Comparison of ENCODE assay signal across 8 mouse cellular contexts in genomic region chr19:56134081-56134818, GRCm38 (mm10).
A peak's percentile ranks its signal among the peaks of the same experiment; 100 is the strongest.
DNase-seq lines count a peak whose midpoint lies in the region; ATAC-seq and TF ChIP-seq lines count a peak whose summit lies in the region.

No protein-coding gene starts in this region.

- H3K4me2 ChIP-seq in forebrain, embryonic 12.5 days: peak overlapping the region; percentile 17
- H3K4me2 ChIP-seq in heart, embryonic 14.5 days (ENCODE audit: low read length): peak overlapping the region; percentile 36; the same call in 1 of the 2 replicates
- H3K4me2 ChIP-seq in kidney, postnatal 0 days (ENCODE audit: low read length): peak overlapping the region; percentile 26; the same call in 1 of the 2 replicates
- H3K4me2 ChIP-seq in neural tube, embryonic 14.5 days (ENCODE audit: low read depth, low read length): peak overlapping the region; percentile 19; the same call in 1 of the 2 replicates

- H3K27ac ChIP-seq in brown adipose tissue, adult 24 weeks (replicated peaks; ENCODE audit: low read depth, low read length): peak overlapping the region; percentile 12
- H3K27ac ChIP-seq in forebrain, embryonic 12.5 days: no peak overlapping the region
- H3K27ac ChIP-seq in heart, embryonic 14.5 days (replicated peaks in 1 of 2; ENCODE audit: control insufficient read depth in 1 of 2, insufficient read depth in 1 of 2, low read depth in 2 of 2, low read length in 2 of 2): no peak overlapping the region
- H3K27ac ChIP-seq in kidney, postnatal 0 days: no peak overlapping the region
- no peak overlapping the region for H3K27ac ChIP-seq in liver, adult 2 months (replicated peaks; ENCODE audit: insufficient read depth, low read depth, low read length)
- H3K27ac ChIP-seq in neural tube, embryonic 14.5 days (ENCODE audit: low read depth, low read length): no peak overlapping the region

- no peaks in the 10 kb centered on the region for H3K79me3 ChIP-seq in C2C12 (ENCODE audit: low read depth)

- ATAC-seq in forebrain, embryonic 12.5 days (ENCODE audit: low FRiP score): peak; percentile 89
- ATAC-seq in heart, embryonic 14.5 days (ENCODE audit: insufficient number of reproducible peaks, insufficient read depth, low FRiP score, low read depth): peak; percentile 79
- ATAC-seq in kidney, postnatal 0 days (replicated peaks; ENCODE audit: low FRiP score, low read depth): no peak
- ATAC-seq in neural tube, embryonic 14.5 days (ENCODE audit: low read depth): peak; percentile 90; the same call in 1 of the 2 replicates

- H3K27me3 ChIP-seq in C2C12 (ENCODE audit: control insufficient read depth, insufficient read depth, insufficient read length): no peaks in the 10 kb centered on the region
- H3K27me3 ChIP-seq in forebrain, embryonic 12.5 days: peaks cover 43% of the 10 kb centered on the region
- H3K27me3 ChIP-seq in heart, embryonic 14.5 days (ENCODE audit: control insufficient read depth, insufficient read depth, low read length): no peaks in the 10 kb centered on the region; the same call in 1 of the 2 replicates
- H3K27me3 ChIP-seq in kidney, postnatal 0 days (ENCODE audit: insufficient read depth, low read length): no peaks in the 10 kb centered on the region
- H3K27me3 ChIP-seq in liver, adult 2 months (ENCODE audit: control insufficient read depth, insufficient read depth, low read length): no peaks in the 10 kb centered on the region; the same call in 1 of the 2 replicates
- H3K27me3 ChIP-seq in neural tube, embryonic 14.5 days (ENCODE audit: control insufficient read depth, insufficient read depth, low read length): no peaks in the 10 kb centered on the region; the same call in 1 of the 2 replicates

- H3K4me3 ChIP-seq in C2C12 (ENCODE audit: insufficient read depth, poor library complexity, severe bottlenecking): no peak overlapping the region
- no peak overlapping the region for H3K4me3 ChIP-seq in brown adipose tissue, adult 24 weeks (ENCODE audit: insufficient read depth, low read depth, low read length)
- H3K4me3 ChIP-seq in forebrain, embryonic 12.5 days (replicated peaks): no peak overlapping the region
- H3K4me3 ChIP-seq in heart, embryonic 14.5 days (ENCODE audit: control insufficient read depth in 1 of 2, insufficient read depth in 1 of 2, low read depth in 1 of 2, low read length in 2 of 2): no peak overlapping the region
- no peak overlapping the region for H3K4me3 ChIP-seq in kidney, postnatal 0 days (replicated peaks; ENCODE audit: low read depth, low read length)
- no peak overlapping the region for H3K4me3 ChIP-seq in liver, adult 2 months (ENCODE audit: insufficient read depth, low read depth, low read length)
- H3K4me3 ChIP-seq in neural tube, embryonic 14.5 days (ENCODE audit: low read depth, low read length): no peak overlapping the region

- no peaks in the 10 kb centered on the region for H3K9me3 ChIP-seq in forebrain, embryonic 12.5 days
- no peaks in the 10 kb centered on the region for H3K9me3 ChIP-seq in heart, embryonic 14.5 days (ENCODE audit: control insufficient read depth, low read length)
- H3K9me3 ChIP-seq in kidney, postnatal 0 days (replicated peaks; ENCODE audit: low read length): no peaks in the 10 kb centered on the region
- H3K9me3 ChIP-seq in neural tube, embryonic 14.5 days (ENCODE audit: control insufficient read depth, low read length): no peaks in the 10 kb centered on the region

- no peaks in the 10 kb centered on the region for H3K4me1 ChIP-seq in brown adipose tissue, adult 24 weeks (ENCODE audit: control insufficient read depth, insufficient read depth, insufficient read length, low read length)
- H3K4me1 ChIP-seq in forebrain, embryonic 12.5 days: peaks cover 30% of the 10 kb centered on the region
- H3K4me1 ChIP-seq in heart, embryonic 14.5 days (ENCODE audit: control insufficient read depth in 2 of 2, insufficient read depth in 2 of 2, low read length in 2 of 2): peaks cover 0 to 2% of the 10 kb centered on the region in 2 experiments; a peak in 1 of 4 replicates
- H3K4me1 ChIP-seq in kidney, postnatal 0 days (replicated peaks; ENCODE audit: insufficient read depth, low read length): no peaks in the 10 kb centered on the region
- no peaks in the 10 kb centered on the region for H3K4me1 ChIP-seq in liver, adult 2 months (ENCODE audit: control insufficient read depth, insufficient read depth, low read length)
- no peaks in the 10 kb centered on the region for H3K4me1 ChIP-seq in neural tube, embryonic 14.5 days (ENCODE audit: control insufficient read depth, insufficient read depth, low read length)

- WGBS in forebrain, embryonic 12.5 days: 11% methylated on average over 17 of the region's 17 CpGs
- 13% methylated on average over 17 of the region's 17 CpGs for WGBS in heart, embryonic 14.5 days
- WGBS in kidney, postnatal 0 days: 18% methylated on average over 17 of the region's 17 CpGs
- 23% methylated on average over 17 of the region's 17 CpGs for WGBS in liver, adult 2 months
- 14% methylated on average over 17 of the region's 17 CpGs for WGBS in neural tube, embryonic 14.5 days

- no peak for TF ChIP-seq POLR2A in liver, adult 2 months (IDR thresholded peaks at IDR 0.05; ENCODE audit: extremely low read depth, insufficient read depth, low read length)

- no peak overlapping the region for H3K9ac ChIP-seq in forebrain, embryonic 12.5 days
- H3K9ac ChIP-seq in heart, embryonic 14.5 days (ENCODE audit: low read length): no peak overlapping the region
- no peak overlapping the region for H3K9ac ChIP-seq in kidney, postnatal 0 days (ENCODE audit: low read depth, low read length)
- no peak overlapping the region for H3K9ac ChIP-seq in liver, adult 2 months (ENCODE audit: low read depth, low read length)
- H3K9ac ChIP-seq in neural tube, embryonic 14.5 days (replicated peaks; ENCODE audit: low read depth, low read length): no peak overlapping the region

- no peaks in the 10 kb centered on the region for H3K79me2 ChIP-seq in C2C12 (ENCODE audit: control insufficient read depth, insufficient read depth)
- no peaks in the 10 kb centered on the region for H3K79me2 ChIP-seq in liver, adult 2 months (ENCODE audit: control insufficient read depth, insufficient read depth, low read length)

- DNase-seq in kidney, postnatal 0 days (ENCODE audit: low spot score): peak; percentile 94
- DNase-seq in liver, adult 2 months (ENCODE audit: extremely low read depth, low read depth, low spot score): peak; percentile 28
- peak; percentile 63 to 67 for DNase-seq in urinary bladder, adult 18-20 months (ENCODE audit: low spot score in 2 of 2)

- no peak overlapping the region for H3ac ChIP-seq in C2C12 (ENCODE audit: control insufficient read depth, insufficient read length, low read depth)

- TF ChIP-seq CTCF in C2C12 (IDR thresholded peaks at IDR 0.05; ENCODE audit: control insufficient read depth, insufficient read depth, insufficient read length): peak; percentile 93
- peak; percentile 92 for TF ChIP-seq CTCF in kidney, postnatal 0 days (IDR thresholded peaks at IDR 0.05; ENCODE audit: low read depth)
- peak; percentile 89 for TF ChIP-seq CTCF in liver, adult 2 months (IDR thresholded peaks at IDR 0.05; ENCODE audit: low read depth, low read length)

- H3K36me3 ChIP-seq in C2C12 (ENCODE audit: control insufficient read depth, insufficient read depth): no peaks in the 10 kb centered on the region
- no peaks in the 10 kb centered on the region for H3K36me3 ChIP-seq in forebrain, embryonic 12.5 days (replicated peaks)
- H3K36me3 ChIP-seq in heart, embryonic 14.5 days (ENCODE audit: control insufficient read depth, insufficient read depth, low read length): no peaks in the 10 kb centered on the region
- no peaks in the 10 kb centered on the region for H3K36me3 ChIP-seq in kidney, postnatal 0 days (ENCODE audit: insufficient read depth, low read length)
- no peaks in the 10 kb centered on the region for H3K36me3 ChIP-seq in liver, adult 2 months (ENCODE audit: control insufficient read depth, insufficient read depth, low read length)
- no peaks in the 10 kb centered on the region for H3K36me3 ChIP-seq in neural tube, embryonic 14.5 days (ENCODE audit: control insufficient read depth, insufficient read depth, low read length)

TF ChIP-seq in C2C12, 6 proteins besides CTCF, POLR2A, EP300 and RAD21:
- TF ChIP-seq MYOG (IDR thresholded peaks at IDR 0.05; ENCODE audit: control insufficient read depth, extremely low read depth, insufficient read length): no peak
- no peak for TF ChIP-seq USF1 (IDR thresholded peaks at IDR 0.05; ENCODE audit: low read depth)
- TF ChIP-seq MYOD1 (IDR thresholded peaks at IDR 0.05; ENCODE audit: control insufficient read depth, insufficient read length, low read depth): no peak
- TF ChIP-seq FOSL1 (IDR thresholded peaks at IDR 0.05; ENCODE audit: insufficient read depth, low read length, poor library complexity, severe bottlenecking): no peak
- no peak for TF ChIP-seq MAX (IDR thresholded peaks at IDR 0.05)
- TF ChIP-seq CEBPB (IDR thresholded peaks at IDR 0.05; ENCODE audit: low read depth): no peak

Comparison
In these comparisons a context has a peak if more than half of its experiments do, and no peak if none do; other contexts are left out.
1. DNase-seq: peak in every context shown above with its lines; median percentile 94 in kidney, postnatal 0 days; 65 in urinary bladder, adult 18-20 months; 28 in liver, adult 2 months.